Mouse (Mus musculus): ENCODE measurements at regions not wholly inside any gene's neighbourhood (a gene's known extent, or its start where the extent isn't known, plus 50 kb on each side); places are given as distances from the start of the nearest gene placed in this dataset.

GRCm38 (mm10) chr5:63045751-63046150, 232.1 kb downstream of the Dthd1 start:
- TF ChIP-seq CTCF (conservative IDR thresholded peaks at IDR 0.05 in 1 of 2, IDR thresholded peaks at IDR 0.05 in 1 of 2; ENCODE audit: low read depth in 2 of 2, low read length in 2 of 2) = no peak
- no peak for TF ChIP-seq MYC (IDR thresholded peaks at IDR 0.05; ENCODE audit: low read depth, low read length)
- no peak for TF ChIP-seq USF1 (IDR thresholded peaks at IDR 0.05; ENCODE audit: low read depth, low read length)
- TF ChIP-seq E2F4 (IDR thresholded peaks at IDR 0.05; ENCODE audit: insufficient replicate concordance, low read depth, low read length) = no peak
- no peak for TF ChIP-seq POLR2A (IDR thresholded peaks at IDR 0.05; ENCODE audit: low read depth, low read length)
- no peak for TF ChIP-seq TCF12 (IDR thresholded peaks at IDR 0.05; ENCODE audit: low read depth, low read length)
- no peak for TF ChIP-seq CHD2 (IDR thresholded peaks at IDR 0.05; ENCODE audit: low read length)
- no peak for TF ChIP-seq GABPA (IDR thresholded peaks at IDR 0.05; ENCODE audit: insufficient replicate concordance, low read depth, low read length)
- TF ChIP-seq UBTF (IDR thresholded peaks at IDR 0.05; ENCODE audit: low read depth, low read length) = no peak
- TF ChIP-seq ZMIZ1 (IDR thresholded peaks at IDR 0.05; ENCODE audit: low read depth, low read length) = no peak
- TF ChIP-seq MAFK (IDR thresholded peaks at IDR 0.05; ENCODE audit: insufficient replicate concordance, low read length) = no peak
- no peak for TF ChIP-seq ELF1 (IDR thresholded peaks at IDR 0.05; ENCODE audit: low read depth, low read length)
- TF ChIP-seq NRF1 (IDR thresholded peaks at IDR 0.05; ENCODE audit: low read depth, low read length) = no peak
- TF ChIP-seq ZKSCAN1 (IDR thresholded peaks at IDR 0.05; ENCODE audit: borderline replicate concordance, low read depth, low read length) = no peak

Data from CH12.LX (cell line).